ENCODE assay signal across 27 mouse cellular contexts in genomic region chr10:118751110-118751509, GRCm38 (mm10).
DNase-seq lines count a peak whose midpoint lies in the region; ATAC-seq and TF ChIP-seq lines count a peak whose summit lies in the region.
"Had no signal": no experiment of that assay in that cellular context is flagged by ENCODE, and none has a peak within 500 bp of the region (broad histone marks: within the 10 kb centered on the region; RNA-seq: fewer than 3 reads in every experiment).

No protein-coding gene starts in this region.

- no peak overlapping the region for H3K4me3 ChIP-seq in liver, embryonic 15.5 days (replicated peaks)
- H3K4me3 ChIP-seq in liver, embryonic 12.5 days, result no peak overlapping the region
- H3K4me3 ChIP-seq in liver, postnatal 0 days (ENCODE audit: low read depth, low read length), result no peak overlapping the region
- H3K4me3 ChIP-seq in forebrain, postnatal 0 days (ENCODE audit: low read depth, low read length), result no peak overlapping the region
- H3K4me3 ChIP-seq: embryonic facial prominence, embryonic 12.5 days; heart, adult 2 months; heart, embryonic 12.5 days; kidney, embryonic 15.5 days; megakaryocyte, embryonic 14.5 days; midbrain, embryonic 12.5 days; myocyte; neural tube, embryonic 12.5 days had no signal

- peak; percentile 51; the same call in 1 of the 2 replicates for TF ChIP-seq EP300 in liver, postnatal 0 days (IDR thresholded peaks at IDR 0.05; ENCODE audit: low read depth)

- WGBS in liver, embryonic 15.5 days (ENCODE audit: insufficient replicate concordance), result 46% methylated on average over 2 of the region's 2 CpGs
- 62% methylated on average over 2 of the region's 2 CpGs for WGBS in liver, embryonic 12.5 days (ENCODE audit: insufficient replicate concordance)
- WGBS in liver, postnatal 0 days (ENCODE audit: insufficient replicate concordance), result 53% methylated on average over 2 of the region's 2 CpGs
- WGBS in forebrain, postnatal 0 days, result 79% methylated on average over 2 of the region's 2 CpGs

- peak; percentile 57 for DNase-seq in adrenal gland, postnatal 14 days
- DNase-seq in adrenal gland, adult 18-20 months (ENCODE audit: low spot score in 2 of 2), result no peak
- DNase-seq in adrenal gland, postnatal 25 days, result peak; percentile 23
- DNase-seq in liver, postnatal 0 days, result peak; percentile 70
- DNase-seq in forebrain, postnatal 0 days, result no peak
- DNase-seq: cerebellum, adult 9-10 months; cerebellum, postnatal 36 days; gastrocnemius, postnatal 36 days; heart, adult 2 months; lung, postnatal 14 days; right cerebral cortex, postnatal 4 days; thymus, adult 2 months; thymus, postnatal 36 days had no signal

- ATAC-seq in liver, embryonic 15.5 days (ENCODE audit: insufficient read depth), result peak; percentile 38; the same call in 1 of the 2 replicates
- no peak for ATAC-seq in liver, embryonic 12.5 days
- ATAC-seq in liver, postnatal 0 days, result peak; percentile 75
- ATAC-seq in forebrain, postnatal 0 days, result no peak
- ATAC-seq: forebrain, embryonic 14.5 days; intestine, postnatal 0 days; Patski had no signal

- peaks cover 10% of the 10 kb centered on the region; the same call in 1 of the 2 replicates for H3K4me1 ChIP-seq in liver, embryonic 15.5 days (replicated peaks)
- H3K4me1 ChIP-seq in liver, embryonic 12.5 days, result peaks cover 10% of the 10 kb centered on the region; the same call in 1 of the 2 replicates
- peaks cover 13% of the 10 kb centered on the region; the same call in 1 of the 2 replicates for H3K4me1 ChIP-seq in liver, postnatal 0 days (ENCODE audit: insufficient read depth)
- H3K4me1 ChIP-seq in forebrain, postnatal 0 days (ENCODE audit: insufficient read depth), result peaks cover 13% of the 10 kb centered on the region; the same call in 1 of the 2 replicates
- H3K4me1 ChIP-seq: midbrain, embryonic 12.5 days had no signal

- H3K4me2 ChIP-seq in liver, embryonic 15.5 days, result no peak overlapping the region
- H3K4me2 ChIP-seq in liver, embryonic 12.5 days, result no peak overlapping the region
- H3K4me2 ChIP-seq in liver, postnatal 0 days (ENCODE audit: low read depth, low read length), result no peak overlapping the region
- H3K4me2 ChIP-seq in forebrain, postnatal 0 days (ENCODE audit: low read depth), result no peak overlapping the region
- H3K4me2 ChIP-seq: embryonic facial prominence, embryonic 12.5 days; heart, embryonic 12.5 days; hindbrain, embryonic 14.5 days; kidney, embryonic 15.5 days; midbrain, embryonic 12.5 days; neural tube, embryonic 12.5 days had no signal

- H3K9ac ChIP-seq in liver, embryonic 15.5 days, result no peak overlapping the region
- H3K9ac ChIP-seq in liver, embryonic 12.5 days, result no peak overlapping the region
- no peak overlapping the region for H3K9ac ChIP-seq in liver, postnatal 0 days (replicated peaks)
- no peak overlapping the region for H3K9ac ChIP-seq in forebrain, postnatal 0 days
- H3K9ac ChIP-seq: embryonic facial prominence, embryonic 12.5 days; heart, embryonic 12.5 days; hindbrain, embryonic 14.5 days; kidney, embryonic 15.5 days; liver, embryonic 14.5 days; midbrain, embryonic 12.5 days; neural tube, embryonic 12.5 days had no signal

- peak overlapping the region; percentile 51 for H3K27ac ChIP-seq in liver, embryonic 15.5 days (replicated peaks)
- H3K27ac ChIP-seq in liver, embryonic 12.5 days, result no peak overlapping the region
- H3K27ac ChIP-seq in liver, postnatal 0 days (ENCODE audit: low read depth), result peak overlapping the region; percentile 79
- no peak overlapping the region for H3K27ac ChIP-seq in forebrain, postnatal 0 days (ENCODE audit: low read depth, low read length)
- H3K27ac ChIP-seq: embryonic facial prominence, embryonic 12.5 days; heart, adult 2 months; hindbrain, embryonic 14.5 days; kidney, embryonic 15.5 days; liver, embryonic 14.5 days; midbrain, embryonic 12.5 days; neural tube, embryonic 12.5 days had no signal

- H3K9me3 ChIP-seq in liver, embryonic 15.5 days (replicated peaks), result no peaks in the 10 kb centered on the region
- H3K9me3 ChIP-seq in liver, embryonic 12.5 days (replicated peaks), result no peaks in the 10 kb centered on the region
- no peaks in the 10 kb centered on the region for H3K9me3 ChIP-seq in liver, postnatal 0 days (ENCODE audit: low read length)
- H3K9me3 ChIP-seq in forebrain, postnatal 0 days (ENCODE audit: low read length), result no peaks in the 10 kb centered on the region
- H3K9me3 ChIP-seq: embryonic facial prominence, embryonic 12.5 days; heart, embryonic 12.5 days; kidney, embryonic 15.5 days; midbrain, embryonic 12.5 days; neural tube, embryonic 12.5 days had no signal

- no peaks in the 10 kb centered on the region for H3K27me3 ChIP-seq in liver, embryonic 15.5 days
- H3K27me3 ChIP-seq in liver, embryonic 12.5 days (replicated peaks), result no peaks in the 10 kb centered on the region
- no peaks in the 10 kb centered on the region for H3K27me3 ChIP-seq in liver, postnatal 0 days (ENCODE audit: insufficient read depth, low read length)
- H3K27me3 ChIP-seq in forebrain, postnatal 0 days (ENCODE audit: insufficient read depth, low read length), result no peaks in the 10 kb centered on the region
- H3K27me3 ChIP-seq: embryonic facial prominence, embryonic 12.5 days; heart, embryonic 12.5 days; kidney, embryonic 15.5 days; midbrain, embryonic 12.5 days; neural tube, embryonic 12.5 days; Patski had no signal

- TF ChIP-seq CTCF in liver, postnatal 0 days (IDR thresholded peaks at IDR 0.05; ENCODE audit: low read depth), result no peak
- no peak for TF ChIP-seq CTCF in forebrain, postnatal 0 days (IDR thresholded peaks at IDR 0.05; ENCODE audit: low read depth)

- H3K36me3 ChIP-seq in liver, embryonic 15.5 days (replicated peaks), result no peaks in the 10 kb centered on the region
- H3K36me3 ChIP-seq in liver, embryonic 12.5 days, result no peaks in the 10 kb centered on the region
- H3K36me3 ChIP-seq in liver, postnatal 0 days (replicated peaks; ENCODE audit: insufficient read depth, low read length), result no peaks in the 10 kb centered on the region
- no peaks in the 10 kb centered on the region for H3K36me3 ChIP-seq in forebrain, postnatal 0 days (ENCODE audit: insufficient read depth)
- H3K36me3 ChIP-seq: embryonic facial prominence, embryonic 12.5 days; heart, embryonic 12.5 days; kidney, embryonic 15.5 days; midbrain, embryonic 12.5 days; neural tube, embryonic 12.5 days had no signal

Comparison
In these comparisons a context has a peak if more than half of its experiments do, and no peak if none do; other contexts are left out.
1. DNase-seq: peak in adrenal gland, postnatal 14 days (single experiment), adrenal gland, postnatal 25 days (single experiment) and liver, postnatal 0 days (single experiment); none in adrenal gland, adult 18-20 months (0 of 2) and forebrain, postnatal 0 days (single experiment).
2. ATAC-seq: peak in liver, embryonic 15.5 days (single experiment) and liver, postnatal 0 days (single experiment); none in liver, embryonic 12.5 days (single experiment) and forebrain, postnatal 0 days (single experiment).
3. H3K27ac ChIP-seq: peak in liver, embryonic 15.5 days (single experiment) and liver, postnatal 0 days (single experiment); none in liver, embryonic 12.5 days (single experiment) and forebrain, postnatal 0 days (single experiment).